Mouse (Mus musculus) lung, postnatal 0 days (tissue): ENCODE results near the gene Sirt2. TPM values are rescaled to one million over a fixed set of nuclear protein-coding genes. Genes with fewer than 3 reads are reported as not detected.

Experiments
- ATAC-seq: fragments of 200-750 bp; cut with Nextera tagmentation; 2 replicates; pipeline ENCODE4 v1.8.0; 2017; ENCODE audit warnings: moderate library complexity
- DNase-seq: peaks from one replicate; pipeline ENCODE4 v3.0.0-alpha.2; 2016; ENCODE audit warnings: low spot score
- H3K27ac ChIP-seq: fragments of 300-500 bp; sonication (generic); 2 replicates; pipeline ENCODE4 v1.5.1; 2014; ENCODE audit warnings: antibody characterized with exemption, mild to moderate bottlenecking, low read length, mixed read lengths
- H3K27me3 ChIP-seq: fragments of 300-500 bp; sonication (generic); replicated peaks from 2 replicates; pipeline ENCODE4 v1.6.1; 2014; ENCODE audit warnings: low read length, mixed read lengths; ENCODE audit not compliant: insufficient read depth
- H3K36me3 ChIP-seq: fragments of 300-500 bp; sonication (generic); 2 replicates; pipeline ENCODE4 v1.6.1; 2014; ENCODE audit warnings: low read length, mixed read lengths; ENCODE audit not compliant: insufficient read depth
- H3K4me1 ChIP-seq: fragments of 300-500 bp; sonication (generic); 2 replicates; pipeline ENCODE4 v1.6.1; 2014; ENCODE audit warnings: antibody characterized with exemption, low read depth, low read length, mixed read lengths; ENCODE audit not compliant: insufficient read depth
- H3K4me2 ChIP-seq: fragments of 300-500 bp; sonication (generic); replicated peaks from 2 replicates; pipeline ENCODE4 v1.6.1; 2014; ENCODE audit warnings: low read depth, mild to moderate bottlenecking, low read length, moderate library complexity, mixed read lengths
- H3K4me3 ChIP-seq: fragments of 300-500 bp; sonication (generic); 2 replicates; pipeline ENCODE4 v1.5.1; 2014; ENCODE audit warnings: low read depth, low read length
- H3K9ac ChIP-seq: fragments of 300-500 bp; sonication (generic); replicated peaks from 2 replicates; pipeline ENCODE4 v1.6.1; 2014; ENCODE audit warnings: low read depth, mild to moderate bottlenecking
- H3K9me3 ChIP-seq: fragments of 300-500 bp; sonication (generic); 2 replicates; pipeline ENCODE4 v1.6.1; 2016; ENCODE audit warnings: low read length, mixed read lengths
- CTCF ChIP-seq: IDR thresholded peaks from 2 replicates; pipeline ENCODE4 v1.5.1; 2016; ENCODE audit warnings: antibody characterized with exemption, mild to moderate bottlenecking
- EP300 ChIP-seq: IDR thresholded peaks from 2 replicates; pipeline ENCODE4 v1.6.1; 2016; ENCODE audit warnings: antibody characterized with exemption, mild to moderate bottlenecking, control low read depth
- WGBS: fragments of 180-500 bp; shearing (Covaris S2); extraction: QIAGEN DNeasy Blood & Tissue Kit; methylation state at CpG from one replicate; pipeline ENCODE4 v1.1.7; 2014; 5-methylcytosine and 5-hydroxymethylcytosine counted together
- polyA plus RNA-seq: library from polyadenylated mRNA; unstranded; fragments of >200 nt; fragmentation: Nextera tagmentation; extraction: Ambion mirVana; gene quantifications from 2 replicates; pipeline ENCODE4 v1.2.1, GENCODE M21; 2015

The Sirt2 gene
- polyA plus RNA-seq, 1 experiment from 2014 or later = 55.4 TPM

- H3K27me3 ChIP-seq = no peaks in the 10 kb centered on the region
- no peaks in the 10 kb centered on the region for H3K9me3 ChIP-seq
- DNase-seq (no peak), ATAC-seq (no peak)
- TF ChIP-seq EP300 (no peak), CTCF (no peak)
- no peak overlapping the region for H3K4me2 ChIP-seq
- WGBS = 71% methylated on average over 5 of the region's 5 CpGs
- H3K27ac ChIP-seq = no peak overlapping the region
- no peak overlapping the region for H3K4me3 ChIP-seq
- peaks cover 53% of the 10 kb centered on the region for H3K36me3 ChIP-seq
- H3K4me1 ChIP-seq = peaks cover 12% of the 10 kb centered on the region; the same call in 1 of the 2 replicates
- H3K9ac ChIP-seq = no peak overlapping the region
These were observed 47.9 kb downstream of the Sirt2 start for GRCm38 (mm10) chr7:28814306-28815034.

- Histone ChIP-seq H3K27ac (no peak overlapping the region), H3K27me3 (no peaks in the 10 kb centered on the region), H3K4me2 (no peak overlapping the region), H3K36me3 (peaks cover 59% of the 10 kb centered on the region), H3K9me3 (no peaks in the 10 kb centered on the region), H3K4me1 (peaks cover 15% of the 10 kb centered on the region; the same call in 1 of the 2 replicates), H3K4me3 (no peak overlapping the region), H3K9ac (no peak overlapping the region)
- TF ChIP-seq CTCF (no peak), EP300 (no peak)
- WGBS = 76% methylated on average over 9 of the region's 9 CpGs
- DNase-seq = no peak
- no peak for ATAC-seq
These were observed 48.7 kb downstream of the Sirt2 start for GRCm38 (mm10) chr7:28815230-28815629.

- ATAC-seq (no peak), DNase-seq (no peak)
- H3K4me2 ChIP-seq = no peak overlapping the region
- no peak overlapping the region for H3K9ac ChIP-seq
- TF ChIP-seq EP300 (no peak), CTCF (no peak)
- H3K27ac ChIP-seq = no peak overlapping the region
- peaks cover 18% of the 10 kb centered on the region; the same call in 1 of the 2 replicates for H3K4me1 ChIP-seq
- peaks cover 69% of the 10 kb centered on the region for H3K36me3 ChIP-seq
- no peaks in the 10 kb centered on the region for H3K27me3 ChIP-seq
- no peaks in the 10 kb centered on the region for H3K9me3 ChIP-seq
- WGBS = 73% methylated on average over 9 of the region's 9 CpGs
- H3K4me3 ChIP-seq = no peak overlapping the region
These were observed 49.7 kb downstream of the Sirt2 start for GRCm38 (mm10) chr7:28816201-28816600.

- H3K27me3 ChIP-seq = no peaks in the 10 kb centered on the region
- no peak overlapping the region for H3K4me2 ChIP-seq
- no peak overlapping the region for H3K4me3 ChIP-seq
- DNase-seq (no peak), ATAC-seq (no peak)
- 90% methylated on average over 10 of the region's 10 CpGs for WGBS
- TF ChIP-seq CTCF (no peak), EP300 (no peak)
- peaks cover 73% of the 10 kb centered on the region for H3K36me3 ChIP-seq
- H3K9ac ChIP-seq = no peak overlapping the region
- no peak overlapping the region for H3K27ac ChIP-seq
- H3K9me3 ChIP-seq = no peaks in the 10 kb centered on the region
- H3K4me1 ChIP-seq = peaks cover 16% of the 10 kb centered on the region; the same call in 1 of the 2 replicates
These were observed 50.4 kb downstream of the Sirt2 start for GRCm38 (mm10) chr7:28816920-28817319.

GRCm38 (mm10) chr7:28817524-28817923 lies 51.0 kb downstream of the Sirt2 start:
- Histone ChIP-seq H3K4me3 (no peak overlapping the region), H3K9me3 (no peaks in the 10 kb centered on the region), H3K27me3 (no peaks in the 10 kb centered on the region), H3K27ac (no peak overlapping the region), H3K36me3 (peaks cover 78% of the 10 kb centered on the region), H3K4me2 (no peak overlapping the region), H3K9ac (no peak overlapping the region), H3K4me1 (peaks cover 13% of the 10 kb centered on the region; the same call in 1 of the 2 replicates)
- TF ChIP-seq CTCF = no peak
- no peak for TF ChIP-seq EP300
- WGBS = 67% methylated on average over 6 of the region's 6 CpGs
- ATAC-seq (no peak), DNase-seq (no peak)

- no peak for DNase-seq
- no peaks in the 10 kb centered on the region for H3K9me3 ChIP-seq
- no peak for TF ChIP-seq CTCF
- no peak for TF ChIP-seq EP300
- H3K4me3 ChIP-seq = no peak overlapping the region
- H3K9ac ChIP-seq = no peak overlapping the region
- H3K36me3 ChIP-seq = peaks cover 78% of the 10 kb centered on the region
- no peak overlapping the region for H3K4me2 ChIP-seq
- no peak for ATAC-seq
- 83% methylated on average over 4 of the region's 4 CpGs for WGBS
- H3K27ac ChIP-seq = no peak overlapping the region
- peaks cover 10% of the 10 kb centered on the region; the same call in 1 of the 2 replicates for H3K4me1 ChIP-seq
- H3K27me3 ChIP-seq = no peaks in the 10 kb centered on the region
These were observed 51.4 kb downstream of the Sirt2 start for GRCm38 (mm10) chr7:28817957-28818356.
